Mouse (Mus musculus): ENCODE results near the gene Gimap4. TPM values are rescaled to one million over a fixed set of nuclear protein-coding genes. Genes with fewer than 3 reads are reported as not detected.

The Gimap4 gene
- total and polyA plus RNA-seq, 3 experiments, result 113 to 264 (median 203) TPM

DNA sequence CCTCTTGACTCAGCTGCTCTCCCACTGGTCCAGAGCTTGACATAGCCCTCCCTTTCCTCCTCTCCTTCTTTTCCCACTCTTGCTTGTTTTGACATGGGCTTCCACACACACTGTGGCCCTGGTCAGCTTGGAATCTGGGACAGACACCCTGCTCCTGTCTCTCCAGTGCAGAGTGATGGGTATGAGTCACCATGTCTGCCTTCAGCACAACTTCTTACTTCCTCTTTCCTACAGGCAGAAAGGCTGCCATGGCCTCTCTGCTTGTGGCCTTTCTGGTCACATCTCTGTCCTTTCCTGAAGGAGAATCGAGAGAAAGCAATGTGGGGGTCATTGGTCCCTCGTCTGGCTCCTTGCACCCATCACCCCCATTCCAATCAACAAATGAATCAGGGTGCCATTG lies 2.7 kb downstream of the Gimap4 start:
- Histone ChIP-seq H3K36me3 (replicated peaks in 1 of 2; ENCODE audit: control insufficient read depth in 1 of 2, insufficient read depth in 1 of 2, low read length in 1 of 2) (peaks cover 26 to 36% of the 10 kb centered on the region in 2 experiments), H3K27ac (ENCODE audit: insufficient read depth, low read depth) (peak overlapping the region; percentile 97), H3K4me1 (ENCODE audit: control insufficient read depth in 1 of 2, insufficient read depth in 2 of 2) (peaks cover 7 to 72% of the 10 kb centered on the region in 2 experiments), H3K4me2 (ENCODE audit: insufficient read depth, low read depth, poor library complexity, severe bottlenecking) (peak overlapping the region; percentile 96), H3K4me3 (replicated peaks in 1 of 3; ENCODE audit: low read depth in 2 of 3, low read length in 2 of 3, poor library complexity in 1 of 3) (peak overlapping the region; percentile 56 to 76 (median 63)), H3K9ac (ENCODE audit: insufficient read depth, low read depth) (peak overlapping the region; percentile 96), H3K79me2 (replicated peaks; ENCODE audit: control insufficient read depth, extremely low read depth, insufficient read depth, poor library complexity, severe bottlenecking) (peaks cover 45% of the 10 kb centered on the region), H3K9me3 (replicated peaks; ENCODE audit: low read length) (peaks cover 3% of the 10 kb centered on the region), H3K27me3 (replicated peaks) (no peaks in the 10 kb centered on the region)
- dilution Hi-C loops (cut with MboI; ENCODE audit: extremely low pct_ligation_motif_present, extremely low pct_unique_long_range_greater_than_20kb, low sequenced_read_pairs) (no loop called here), in situ Hi-C loops (cut with MboI; ENCODE audit: low pct_ligation_motif_present, low pct_unique_long_range_greater_than_20kb, low sequenced_read_pairs) (no loop called here)
- DNase-seq (ENCODE audit: extremely low read depth), result peak; percentile 76
- TF ChIP-seq CTCF (conservative IDR thresholded peaks at IDR 0.05 in 1 of 2, IDR thresholded peaks at IDR 0.05 in 1 of 2; ENCODE audit: low read depth in 2 of 2, low read length in 2 of 2) (no peak), MYC (IDR thresholded peaks at IDR 0.05; ENCODE audit: low read depth, low read length) (peak; percentile 79; the same call in 1 of the 2 replicates), USF1 (IDR thresholded peaks at IDR 0.05; ENCODE audit: low read depth, low read length) (no peak), MEF2A (IDR thresholded peaks at IDR 0.05; ENCODE audit: borderline replicate concordance, low read depth, low read length) (peak; percentile 67), SMC3 (IDR thresholded peaks at IDR 0.05; ENCODE audit: low read depth, low read length) (no peak), SIN3A (IDR thresholded peaks at IDR 0.05; ENCODE audit: low read length) (no peak; the same call in 1 of the 2 replicates), EP300 (IDR thresholded peaks at IDR 0.05; ENCODE audit: low read length) (peak; percentile 84), RCOR1 (conservative IDR thresholded peaks at IDR 0.05; ENCODE audit: low read depth, low read length) (0 out of 2 replicates have a peak, but pooled peaks have one; percentile 11), MAX (IDR thresholded peaks at IDR 0.05; ENCODE audit: low read length) (peak; percentile 60; the same call in 1 of the 2 replicates), MXI1 (IDR thresholded peaks at IDR 0.05; ENCODE audit: low read depth, low read length) (peak; percentile 51; the same call in 1 of the 2 replicates), NELFE (IDR thresholded peaks at IDR 0.05; ENCODE audit: low read depth, low read length) (peak; percentile 33; the same call in 1 of the 2 replicates), CHD1 (IDR thresholded peaks at IDR 0.05; ENCODE audit: low read depth, low read length) (no peak), ELF1 (IDR thresholded peaks at IDR 0.05; ENCODE audit: low read depth, low read length) (peak; percentile 45), ZMIZ1 (IDR thresholded peaks at IDR 0.05; ENCODE audit: low read depth, low read length) (no peak; the same call in 1 of the 2 replicates), TBP (conservative IDR thresholded peaks at IDR 0.05; ENCODE audit: low read depth, low read length) (peak; percentile 54; the same call in 1 of the 2 replicates), POLR2A (IDR thresholded peaks at IDR 0.05; ENCODE audit: low read depth, low read length) (peak; percentile 80), MAZ (IDR thresholded peaks at IDR 0.05; ENCODE audit: low read depth, low read length) (0 out of 2 replicates have a peak, but pooled peaks have one; percentile 35), CHD2 (IDR thresholded peaks at IDR 0.05; ENCODE audit: low read length) (0 out of 2 replicates have a peak, but pooled peaks have one; percentile 25), JUN (IDR thresholded peaks at IDR 0.05; ENCODE audit: insufficient read depth, low read depth, low read length) (peak; percentile 73), TCF12 (IDR thresholded peaks at IDR 0.05; ENCODE audit: low read depth, low read length) (peak; percentile 79), KAT2A (IDR thresholded peaks at IDR 0.05; ENCODE audit: insufficient replicate concordance, low read length) (0 out of 2 replicates have a peak, but pooled peaks have one; percentile 47), USF2 (conservative IDR thresholded peaks at IDR 0.05; ENCODE audit: low read depth, low read length) (no peak), BHLHE40 (IDR thresholded peaks at IDR 0.05; ENCODE audit: low read depth, low read length) (peak; percentile 49; the same call in 1 of the 2 replicates), ZNF384 (IDR thresholded peaks at IDR 0.05; ENCODE audit: low read depth, low read length) (no peak), JUND (conservative IDR thresholded peaks at IDR 0.05; ENCODE audit: low read depth, low read length) (peak; percentile 77), ZC3H11A (IDR thresholded peaks at IDR 0.05; ENCODE audit: low read depth, low read length) (no peak), ETS1 (conservative IDR thresholded peaks at IDR 0.05; ENCODE audit: low read depth, low read length) (peak; percentile 41; the same call in 1 of the 2 replicates), PAX5 (IDR thresholded peaks at IDR 0.05; ENCODE audit: low read length) (no peak), IRF4 (IDR thresholded peaks at IDR 0.05; ENCODE audit: low read depth, low read length) (peak; percentile 82)
